Mouse (Mus musculus) 3134 (cell line): ENCODE measurements around the gene Dynlt1f.
"Not testable (repeated sequence)": the region's sequence is repeated elsewhere in the genome, so short reads cannot be mapped to it uniquely, and the experiment has no call there.

ENCODE experiments used
- DNase-seq: peaks from one replicate; pipeline ENCODE4 v3.0.0-alpha.2; 2011; ENCODE audit warnings: low spot score; ENCODE audit not compliant: insufficient read length; ENCODE audit errors: extremely low read depth

The Dynlt1f gene

GRCm38 (mm10) chr17:6662840-6663239, 7.1 kb upstream of the Dynlt1f start:
- not testable (repeated sequence) for DNase-seq

GRCm38 (mm10) chr17:6661093-6661816, 5.6 kb upstream of the Dynlt1f start:
- DNase-seq, result not testable (repeated sequence)

- DNase-seq, result not testable (repeated sequence)
These were observed 4.9 kb upstream of the Dynlt1f start for GRCm38 (mm10) chr17:6660589-6660988.

DNA sequence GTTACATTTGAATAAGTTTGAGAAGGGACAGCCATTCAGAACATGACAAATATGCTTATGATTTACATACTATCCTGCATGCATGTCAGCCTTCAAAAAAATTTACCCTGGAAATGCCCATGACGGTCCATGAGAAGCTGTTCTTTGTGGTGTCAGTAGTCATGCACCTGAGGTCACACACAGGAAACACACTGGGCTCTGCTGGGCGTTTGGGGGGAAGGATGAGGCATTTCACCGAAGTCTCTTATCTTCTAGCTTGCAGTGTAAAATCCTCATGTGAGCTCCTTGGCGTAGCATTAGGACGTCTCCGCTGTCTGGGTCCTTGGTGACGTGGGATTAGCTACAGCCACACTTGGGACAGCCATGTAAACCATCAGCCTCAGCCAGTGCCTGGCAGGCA, 3.1 kb upstream of the Dynlt1f start, which contains the start of gene Sytl3:
TSS of gene Sytl3 (plus strand) at position 293 of the 400 bp plus-strand sequence.
- not testable (repeated sequence) for DNase-seq

DNA sequence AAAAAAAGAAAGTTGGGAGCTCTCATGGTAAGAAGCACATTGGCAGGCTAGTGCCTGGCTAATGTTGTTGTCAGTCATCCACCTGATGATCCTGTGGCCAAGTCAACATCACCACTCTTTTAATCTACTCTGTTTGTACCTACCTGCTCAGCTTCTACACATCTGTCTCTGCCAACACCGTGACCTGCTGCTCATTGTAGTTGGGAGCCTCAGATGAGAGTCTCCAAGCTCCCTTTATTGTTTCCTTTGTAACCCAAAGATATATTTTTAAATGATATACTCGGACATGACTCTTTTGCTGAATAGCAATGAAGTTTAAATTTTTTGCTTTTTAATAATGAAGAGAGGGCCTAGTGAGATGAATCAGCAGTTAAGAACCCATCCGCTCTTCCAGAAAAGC, 771 bp upstream of the Dynlt1f start:
- not testable (repeated sequence) for DNase-seq

DNA sequence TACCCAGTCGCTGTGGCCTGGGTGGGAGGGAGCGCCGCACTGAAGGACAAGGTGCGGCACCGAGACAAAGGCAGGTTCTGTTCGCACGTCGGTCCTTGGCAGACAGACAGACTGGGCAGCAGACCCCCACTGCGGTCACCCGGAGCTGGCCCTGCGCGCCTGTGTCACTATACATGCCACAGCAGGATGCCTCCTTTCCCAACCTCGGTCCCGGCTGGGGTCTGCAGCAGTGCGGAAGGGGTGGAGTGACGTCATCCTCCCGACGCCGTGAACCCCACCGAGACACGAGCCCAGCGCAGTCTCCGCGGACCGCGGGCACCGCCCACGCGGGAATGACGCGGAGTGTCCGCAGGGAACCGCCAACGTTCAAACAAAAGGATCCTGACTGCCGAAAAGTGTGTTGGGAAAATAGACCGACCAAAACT, 601 bp downstream of the Dynlt1f start:
- peak; percentile 90 for DNase-seq

DNA sequence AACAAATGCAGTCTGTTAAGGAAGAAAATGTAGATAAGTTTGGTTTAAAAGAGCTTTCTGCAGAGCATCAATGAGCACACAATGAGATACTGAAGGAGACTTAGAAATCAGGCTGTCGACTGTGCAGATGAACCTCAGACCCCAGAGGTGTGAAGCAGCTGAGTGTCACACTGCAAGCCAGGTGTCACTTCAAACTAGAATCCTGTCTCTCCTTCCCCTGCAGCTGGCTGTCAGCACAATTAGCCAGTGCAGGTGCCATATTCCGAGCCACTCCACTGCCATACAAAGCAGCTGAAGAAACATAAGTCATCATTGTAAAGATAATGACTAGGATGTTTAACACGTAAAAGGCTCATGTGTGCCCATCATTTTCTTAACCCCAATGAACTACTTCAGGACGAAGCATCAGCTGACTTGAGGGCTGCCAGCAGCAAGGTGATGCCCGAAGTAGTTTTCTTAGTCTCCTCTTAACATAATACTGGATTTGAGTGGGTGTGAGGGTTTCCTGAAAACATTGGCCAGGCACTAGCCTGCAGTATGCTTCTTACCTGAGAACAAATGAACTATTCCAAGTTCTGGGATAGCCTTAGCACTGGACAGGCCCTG, 2.3 kb downstream of the Dynlt1f start:
- DNase-seq, result not testable (repeated sequence)

GRCm38 (mm10) chr17:6650904-6651565, 4.7 kb downstream of the Dynlt1f start:
- not testable (repeated sequence) for DNase-seq

DNA sequence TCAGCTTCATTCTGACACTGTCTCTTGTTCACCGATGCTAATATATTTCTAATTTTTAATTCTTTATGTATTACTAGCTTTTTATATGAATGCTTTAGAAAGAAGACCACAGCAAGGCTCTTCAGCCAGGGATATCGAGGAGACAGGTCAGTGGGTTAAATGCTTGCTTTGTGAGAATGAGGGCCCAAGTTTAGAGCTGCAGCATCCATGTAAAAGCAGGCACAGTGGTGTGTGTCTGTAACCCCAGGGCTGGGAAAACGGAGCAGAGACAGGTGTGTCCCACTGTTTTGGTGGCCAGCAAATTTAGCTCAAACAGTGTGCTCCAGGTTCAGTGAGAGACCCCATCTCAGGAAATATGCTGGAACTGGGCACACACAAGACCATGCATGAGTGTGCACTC, 8.2 kb downstream of the Dynlt1f start:
- not testable (repeated sequence) for DNase-seq

- DNase-seq, result not testable (repeated sequence)
These were observed 8.9 kb downstream of the Dynlt1f start for GRCm38 (mm10) chr17:6646841-6647240.

GRCm38 (mm10) chr17:6645668-6646067, 10.0 kb downstream of the Dynlt1f start:
- DNase-seq, result not testable (repeated sequence)

DNA sequence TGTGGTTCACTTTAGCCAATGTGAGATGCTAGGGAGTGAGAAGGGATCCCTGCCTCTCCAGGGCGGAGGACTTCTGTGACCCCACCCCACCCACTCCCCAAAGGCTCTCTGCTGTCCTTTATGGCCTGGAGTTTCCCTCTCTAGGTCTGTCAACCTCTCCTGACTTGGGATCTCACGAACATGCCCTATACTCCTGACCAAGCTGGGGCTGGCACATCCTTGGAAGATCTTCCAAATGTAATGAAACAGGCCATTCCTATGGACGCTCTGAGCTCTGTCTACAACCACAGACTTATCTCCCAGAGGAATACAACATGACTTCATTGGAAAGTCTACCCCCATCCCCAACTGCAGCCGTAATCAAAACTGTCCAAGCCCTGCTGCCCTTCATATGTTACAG, 11.0 kb downstream of the Dynlt1f start:
- DNase-seq, result not testable (repeated sequence)

GRCm38 (mm10) chr17:6644210-6644609, 11.5 kb downstream of the Dynlt1f start:
- not testable (repeated sequence) for DNase-seq

GRCm38 (mm10) chr17:6640771-6641429, 14.8 kb downstream of the Dynlt1f start:
- DNase-seq, result not testable (repeated sequence)

DNA sequence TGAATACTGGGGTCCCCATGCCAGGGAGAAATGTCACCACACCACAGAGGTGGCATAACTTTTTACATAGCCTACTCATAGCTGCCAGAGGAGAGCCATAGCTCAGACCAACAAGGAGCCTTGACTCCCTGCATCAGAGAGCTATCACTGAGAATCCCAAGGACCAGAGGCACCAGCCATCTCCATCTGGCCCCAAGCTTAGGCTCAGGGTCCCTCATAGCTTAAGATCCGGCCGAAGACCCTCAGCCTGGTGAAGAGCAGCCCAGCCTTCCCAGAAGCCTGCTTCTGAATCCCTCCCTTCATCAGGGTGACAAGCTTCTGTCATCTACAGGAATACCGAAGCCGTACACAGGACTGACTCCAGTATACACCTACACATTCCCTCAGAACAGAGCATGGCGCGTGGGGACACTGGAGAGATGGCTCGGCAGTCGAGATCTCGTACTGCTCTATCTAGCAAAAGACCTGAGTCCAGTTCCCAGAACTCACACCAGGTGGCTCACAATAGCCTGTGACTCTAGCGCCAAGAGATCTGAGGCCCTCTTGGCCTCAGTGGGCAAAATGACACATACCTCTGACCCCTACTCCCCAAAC, 15.6 kb downstream of the Dynlt1f start:
- not testable (repeated sequence) for DNase-seq

- DNase-seq, result not testable (repeated sequence)
These were observed 16.2 kb downstream of the Dynlt1f start for GRCm38 (mm10) chr17:6639486-6639885.

GRCm38 (mm10) chr17:6638444-6638843, 17.3 kb downstream of the Dynlt1f start:
- not testable (repeated sequence) for DNase-seq

DNA sequence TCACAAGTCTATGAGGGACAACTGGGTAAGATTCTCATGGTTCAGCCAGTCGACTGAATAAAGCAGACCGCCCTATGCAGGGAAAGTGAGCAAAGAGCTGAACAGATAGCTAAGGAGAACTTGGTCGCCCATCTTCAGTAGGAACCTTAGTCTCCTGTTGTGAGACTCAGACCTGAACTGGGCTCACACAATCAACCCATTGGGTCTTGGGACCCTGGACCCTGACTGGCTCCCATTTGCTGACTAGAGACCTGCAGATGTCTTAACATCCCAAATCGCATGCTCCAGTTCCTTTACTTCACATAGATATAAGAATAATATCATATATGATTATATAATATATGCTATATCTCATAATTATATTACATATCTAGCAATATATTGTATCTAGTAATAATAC, 18.3 kb downstream of the Dynlt1f start:
- DNase-seq, result not testable (repeated sequence)

DNA sequence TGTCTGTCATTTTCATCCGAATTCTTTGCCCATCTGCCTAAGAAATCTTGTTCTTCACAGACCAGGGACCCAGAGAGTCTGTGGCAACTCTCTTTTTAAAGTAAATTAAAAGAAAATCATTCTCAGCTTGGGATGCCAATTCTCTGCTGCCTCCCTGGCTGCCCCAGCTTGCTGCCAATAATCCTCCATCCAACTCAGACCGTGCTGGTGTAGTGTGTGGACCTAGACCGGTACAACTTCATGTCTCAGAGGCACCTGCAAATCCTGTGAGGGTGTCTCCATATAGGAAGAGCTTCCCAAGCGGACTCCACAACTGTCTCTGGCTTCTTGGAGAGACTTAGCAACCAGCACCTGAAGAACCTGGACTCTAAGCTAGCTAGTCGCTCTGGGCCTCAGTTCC, 18.8 kb downstream of the Dynlt1f start:
- no peak for DNase-seq

- not testable (repeated sequence) for DNase-seq
These were observed 19.9 kb downstream of the Dynlt1f start for GRCm38 (mm10) chr17:6635781-6636180.
